Mouse (Mus musculus): ENCODE data around the gene Vipr1.

Vipr1 gene

GRCm38 (mm10) chr9:121718792-121719318 lies 76.3 kb downstream of the Vipr1 start, which contains the start of gene Nktr:
Nktr (plus strand) TSS chr9:121719169.
- DNase-seq (ENCODE audit: low spot score in 2 of 2): peak; percentile 86 to 95

- DNase-seq (ENCODE audit: low spot score in 2 of 2): no peak
Measured at GRCm38 (mm10) chr9:121719347-121720331, 77.1 kb downstream of the Vipr1 start.
